Mouse (Mus musculus): ENCODE results near the gene 3110021N24Rik. TPM values are rescaled to one million over a fixed set of nuclear protein-coding genes. Genes with fewer than 3 reads are reported as not detected.

The 3110021N24Rik gene
- polyA plus RNA-seq, 1 experiment from 2014 or later: 2.3 TPM

- no peaks in the 10 kb centered on the region for H3K27me3 ChIP-seq (ENCODE audit: control insufficient read depth, insufficient read depth, low read length)
- 0 out of 2 replicates have a peak, but pooled peaks cover 2% of the 10 kb centered on the region for H3K4me1 ChIP-seq (ENCODE audit: control insufficient read depth, insufficient read depth, low read length)
- no peak overlapping the region for H3K4me3 ChIP-seq (ENCODE audit: low read depth, low read length)
- ATAC-seq (ENCODE audit: insufficient number of reproducible peaks, insufficient read depth, low FRiP score, low read depth): no peak
- 67% methylated on average over 3 of the region's 3 CpGs for WGBS
- no peaks in the 10 kb centered on the region for H3K36me3 ChIP-seq (ENCODE audit: control insufficient read depth, insufficient read depth, low read length)
- H3K4me2 ChIP-seq (replicated peaks; ENCODE audit: low read depth, low read length): no peak overlapping the region
- no peak overlapping the region for H3K27ac ChIP-seq (ENCODE audit: low read length)
- no peak overlapping the region for H3K9ac ChIP-seq (replicated peaks; ENCODE audit: low read depth, low read length)
- H3K9me3 ChIP-seq (ENCODE audit: control insufficient read depth, low read depth, low read length): no peaks in the 10 kb centered on the region
Observed at GRCm38 (mm10) chr4:108781596-108781995, 62.1 kb downstream of the 3110021N24Rik start.

- Histone ChIP-seq H3K9me3 (ENCODE audit: control insufficient read depth, low read depth, low read length) (no peaks in the 10 kb centered on the region), H3K36me3 (ENCODE audit: control insufficient read depth, insufficient read depth, low read length) (no peaks in the 10 kb centered on the region), H3K27me3 (ENCODE audit: control insufficient read depth, insufficient read depth, low read length) (no peaks in the 10 kb centered on the region), H3K4me1 (ENCODE audit: control insufficient read depth, insufficient read depth, low read length) (0 out of 2 replicates have a peak, but pooled peaks cover 2% of the 10 kb centered on the region), H3K4me3 (ENCODE audit: low read depth, low read length) (no peak overlapping the region), H3K27ac (ENCODE audit: low read length) (no peak overlapping the region), H3K4me2 (replicated peaks; ENCODE audit: low read depth, low read length) (no peak overlapping the region), H3K9ac (replicated peaks; ENCODE audit: low read depth, low read length) (no peak overlapping the region)
- ATAC-seq (ENCODE audit: insufficient number of reproducible peaks, insufficient read depth, low FRiP score, low read depth): no peak
- WGBS: 41% methylated on average over 8 of the region's 8 CpGs
Observed at GRCm38 (mm10) chr4:108782421-108783085, 63.1 kb downstream of the 3110021N24Rik start.

GRCm38 (mm10) chr4:108789258-108789936, 69.9 kb downstream of the 3110021N24Rik start:
- H3K27me3 ChIP-seq (ENCODE audit: control insufficient read depth, insufficient read depth, low read length): no peaks in the 10 kb centered on the region
- no peaks in the 10 kb centered on the region for H3K4me1 ChIP-seq (ENCODE audit: control insufficient read depth, insufficient read depth, low read length)
- H3K9me3 ChIP-seq (ENCODE audit: control insufficient read depth, low read depth, low read length): no peaks in the 10 kb centered on the region
- no peaks in the 10 kb centered on the region for H3K36me3 ChIP-seq (ENCODE audit: control insufficient read depth, insufficient read depth, low read length)
- WGBS: 74% methylated on average over 6 of the region's 6 CpGs
- H3K4me3 ChIP-seq (ENCODE audit: low read depth, low read length): no peak overlapping the region
- ATAC-seq (ENCODE audit: insufficient number of reproducible peaks, insufficient read depth, low FRiP score, low read depth): no peak
- no peak overlapping the region for H3K9ac ChIP-seq (replicated peaks; ENCODE audit: low read depth, low read length)
- H3K4me2 ChIP-seq (replicated peaks; ENCODE audit: low read depth, low read length): no peak overlapping the region
- H3K27ac ChIP-seq (ENCODE audit: low read length): no peak overlapping the region

DNA sequence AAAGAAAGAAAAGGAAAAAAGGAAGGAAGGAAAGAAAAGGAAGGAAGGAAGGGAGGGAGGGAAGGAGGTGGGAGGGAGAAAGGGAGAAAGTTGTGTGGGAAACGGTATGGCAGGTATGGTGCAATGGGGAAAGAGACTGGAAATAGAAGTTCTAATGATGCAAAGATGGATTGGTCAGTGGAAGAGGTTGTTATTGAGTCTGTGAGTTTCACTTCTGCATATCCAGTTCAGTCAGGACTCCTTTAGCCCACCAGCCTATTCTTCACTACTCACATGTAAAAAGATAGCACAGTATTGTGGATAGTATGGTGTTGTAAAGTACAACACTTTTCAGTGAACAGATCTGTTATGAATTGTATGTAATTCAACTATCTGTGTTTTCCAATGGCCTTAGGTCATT, 71.1 kb downstream of the 3110021N24Rik start:
- Histone ChIP-seq H3K4me2 (replicated peaks; ENCODE audit: low read depth, low read length) (no peak overlapping the region), H3K4me1 (ENCODE audit: control insufficient read depth, insufficient read depth, low read length) (no peaks in the 10 kb centered on the region), H3K9me3 (ENCODE audit: control insufficient read depth, low read depth, low read length) (no peaks in the 10 kb centered on the region), H3K4me3 (ENCODE audit: low read depth, low read length) (no peak overlapping the region), H3K27ac (ENCODE audit: low read length) (no peak overlapping the region), H3K36me3 (ENCODE audit: control insufficient read depth, insufficient read depth, low read length) (no peaks in the 10 kb centered on the region), H3K9ac (replicated peaks; ENCODE audit: low read depth, low read length) (no peak overlapping the region), H3K27me3 (ENCODE audit: control insufficient read depth, insufficient read depth, low read length) (no peaks in the 10 kb centered on the region)
- WGBS: 64% methylated on average over 1 of the region's 1 CpGs
- ATAC-seq (ENCODE audit: insufficient number of reproducible peaks, insufficient read depth, low FRiP score, low read depth): no peak

DNA sequence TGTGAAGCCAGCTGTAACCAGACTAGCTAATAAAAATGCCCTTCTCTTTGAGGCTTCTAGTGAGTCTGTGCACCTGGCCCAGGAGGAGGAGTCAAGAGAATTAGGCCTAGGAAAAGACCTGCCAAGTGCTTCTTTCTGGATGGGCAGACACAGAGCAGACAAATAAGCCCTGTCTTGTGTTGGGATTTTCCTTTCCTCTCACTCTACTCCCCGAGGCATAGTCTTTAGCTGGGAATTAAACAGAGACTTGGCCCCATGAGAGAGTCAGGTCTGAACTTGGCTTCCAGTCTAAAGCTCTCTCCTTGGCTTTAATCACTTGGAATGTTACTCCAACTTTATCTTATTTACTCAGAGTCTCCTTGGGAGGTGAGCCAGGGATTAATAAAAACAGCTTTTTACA, 74.5 kb downstream of the 3110021N24Rik start:
- no peak overlapping the region for H3K9ac ChIP-seq (replicated peaks; ENCODE audit: low read depth, low read length)
- 46% methylated on average over 1 of the region's 1 CpGs for WGBS
- H3K9me3 ChIP-seq (ENCODE audit: control insufficient read depth, low read depth, low read length): no peaks in the 10 kb centered on the region
- H3K4me1 ChIP-seq (ENCODE audit: control insufficient read depth, insufficient read depth, low read length): no peaks in the 10 kb centered on the region
- H3K36me3 ChIP-seq (ENCODE audit: control insufficient read depth, insufficient read depth, low read length): no peaks in the 10 kb centered on the region
- H3K4me3 ChIP-seq (ENCODE audit: low read depth, low read length): no peak overlapping the region
- no peaks in the 10 kb centered on the region for H3K27me3 ChIP-seq (ENCODE audit: control insufficient read depth, insufficient read depth, low read length)
- no peak overlapping the region for H3K27ac ChIP-seq (ENCODE audit: low read length)
- no peak for ATAC-seq (ENCODE audit: insufficient number of reproducible peaks, insufficient read depth, low FRiP score, low read depth)
- no peak overlapping the region for H3K4me2 ChIP-seq (replicated peaks; ENCODE audit: low read depth, low read length)

DNA sequence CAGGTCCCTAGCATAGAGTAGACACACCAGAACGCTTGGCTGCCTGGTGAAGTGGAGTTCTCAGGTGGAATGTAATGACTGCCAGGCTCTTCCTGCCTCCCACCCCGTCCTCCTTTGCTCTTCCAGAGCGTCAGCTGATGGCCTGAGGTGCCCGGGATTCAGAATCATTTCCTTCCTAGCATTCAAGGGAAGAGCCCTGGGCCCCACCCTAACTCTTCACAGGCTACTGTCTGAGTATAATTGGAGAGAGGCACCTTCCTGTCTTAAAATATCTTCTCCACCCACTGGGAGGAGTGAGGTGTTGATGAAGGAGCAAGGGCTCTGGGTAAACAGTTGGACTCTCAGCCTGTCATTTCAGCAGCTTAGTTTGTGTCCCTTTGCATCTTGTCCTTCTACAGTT, 77.3 kb downstream of the 3110021N24Rik start:
- Histone ChIP-seq H3K4me3 (ENCODE audit: low read depth, low read length) (no peak overlapping the region), H3K36me3 (ENCODE audit: control insufficient read depth, insufficient read depth, low read length) (no peaks in the 10 kb centered on the region), H3K4me2 (replicated peaks; ENCODE audit: low read depth, low read length) (no peak overlapping the region), H3K9me3 (ENCODE audit: control insufficient read depth, low read depth, low read length) (no peaks in the 10 kb centered on the region), H3K4me1 (ENCODE audit: control insufficient read depth, insufficient read depth, low read length) (no peaks in the 10 kb centered on the region), H3K27me3 (ENCODE audit: control insufficient read depth, insufficient read depth, low read length) (no peaks in the 10 kb centered on the region), H3K27ac (ENCODE audit: low read length) (no peak overlapping the region), H3K9ac (replicated peaks; ENCODE audit: low read depth, low read length) (no peak overlapping the region)
- ATAC-seq (ENCODE audit: insufficient number of reproducible peaks, insufficient read depth, low FRiP score, low read depth): no peak
- 46% methylated on average over 4 of the region's 4 CpGs for WGBS

DNA sequence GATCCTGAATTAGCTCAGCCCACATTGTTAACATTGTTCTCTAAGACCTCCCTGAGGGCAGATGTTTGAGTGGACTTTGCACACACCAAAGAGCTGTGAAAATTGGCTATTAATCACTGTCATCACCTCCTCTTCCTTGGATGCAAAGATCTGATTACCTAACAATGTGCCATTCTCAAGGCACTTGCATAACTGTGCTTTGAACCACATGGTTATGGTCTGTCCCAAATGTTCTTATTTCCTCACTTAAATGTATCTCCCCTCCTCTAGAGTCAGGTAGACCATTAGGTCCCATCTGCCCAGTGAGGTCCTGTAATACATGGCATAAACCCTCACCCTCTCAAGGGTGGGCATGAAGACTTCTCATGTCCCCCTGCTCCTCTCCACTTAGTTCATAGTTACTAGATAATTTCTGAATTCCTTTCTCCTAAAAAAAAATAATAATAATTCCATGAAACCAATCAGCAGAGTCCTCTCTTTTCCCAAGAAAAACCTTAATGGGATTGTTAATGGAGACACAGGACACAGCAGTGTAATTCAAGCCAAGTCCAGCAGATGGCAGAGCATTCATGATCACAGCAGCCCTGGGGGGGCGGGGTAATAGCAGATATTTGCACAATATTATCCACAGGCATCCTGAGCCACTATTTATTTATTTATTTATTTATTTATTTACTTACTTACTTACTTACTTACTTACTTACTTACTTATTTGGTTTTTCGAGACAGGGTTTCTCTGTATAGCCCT, 78.8 kb downstream of the 3110021N24Rik start:
- H3K4me1 ChIP-seq (ENCODE audit: control insufficient read depth, insufficient read depth, low read length): no peaks in the 10 kb centered on the region
- no peak overlapping the region for H3K4me3 ChIP-seq (ENCODE audit: low read depth, low read length)
- no peak for ATAC-seq (ENCODE audit: insufficient number of reproducible peaks, insufficient read depth, low FRiP score, low read depth)
- H3K27ac ChIP-seq (ENCODE audit: low read length): no peak overlapping the region
- no peaks in the 10 kb centered on the region for H3K36me3 ChIP-seq (ENCODE audit: control insufficient read depth, insufficient read depth, low read length)
- no peak overlapping the region for H3K9ac ChIP-seq (replicated peaks; ENCODE audit: low read depth, low read length)
- no peak overlapping the region for H3K4me2 ChIP-seq (replicated peaks; ENCODE audit: low read depth, low read length)
- no peaks in the 10 kb centered on the region for H3K27me3 ChIP-seq (ENCODE audit: control insufficient read depth, insufficient read depth, low read length)
- WGBS: 47% methylated on average over 2 of the region's 2 CpGs
- no peaks in the 10 kb centered on the region for H3K9me3 ChIP-seq (ENCODE audit: control insufficient read depth, low read depth, low read length)

GRCm38 (mm10) chr4:108803535-108803934, 84.1 kb downstream of the 3110021N24Rik start:
- 77% methylated on average over 2 of the region's 2 CpGs for WGBS
- Histone ChIP-seq H3K27ac (ENCODE audit: low read length) (no peak overlapping the region), H3K36me3 (ENCODE audit: control insufficient read depth, insufficient read depth, low read length) (no peaks in the 10 kb centered on the region), H3K9me3 (ENCODE audit: control insufficient read depth, low read depth, low read length) (no peaks in the 10 kb centered on the region), H3K27me3 (ENCODE audit: control insufficient read depth, insufficient read depth, low read length) (no peaks in the 10 kb centered on the region), H3K9ac (replicated peaks; ENCODE audit: low read depth, low read length) (no peak overlapping the region), H3K4me2 (replicated peaks; ENCODE audit: low read depth, low read length) (no peak overlapping the region), H3K4me1 (ENCODE audit: control insufficient read depth, insufficient read depth, low read length) (no peaks in the 10 kb centered on the region), H3K4me3 (ENCODE audit: low read depth, low read length) (no peak overlapping the region)
- no peak for ATAC-seq (ENCODE audit: insufficient number of reproducible peaks, insufficient read depth, low FRiP score, low read depth)

Measured in stomach, embryonic 14.5 days (tissue).